Mouse (Mus musculus): ENCODE measurements at regions not wholly inside any gene's neighbourhood (a gene's known extent, or its start where the extent isn't known, plus 50 kb on each side); places are given as distances from the start of the nearest gene placed in this dataset.
A peak's percentile ranks its signal among the peaks of the same experiment; 100 is the strongest.

GRCm38 (mm10) chr8:60372681-60373398 is 130.2 kb downstream of the Gm10283 start:
- no peak for DNase-seq (ENCODE audit: low spot score)

GRCm38 (mm10) chr8:60348291-60348690 is 154.7 kb downstream of the Gm10283 start:
- DNase-seq (ENCODE audit: low spot score) = peak; percentile 50

- peak; percentile 14 for DNase-seq (ENCODE audit: low spot score)
Observed at GRCm38 (mm10) chr8:60345830-60346420, 157.1 kb downstream of the Gm10283 start.

DNA sequence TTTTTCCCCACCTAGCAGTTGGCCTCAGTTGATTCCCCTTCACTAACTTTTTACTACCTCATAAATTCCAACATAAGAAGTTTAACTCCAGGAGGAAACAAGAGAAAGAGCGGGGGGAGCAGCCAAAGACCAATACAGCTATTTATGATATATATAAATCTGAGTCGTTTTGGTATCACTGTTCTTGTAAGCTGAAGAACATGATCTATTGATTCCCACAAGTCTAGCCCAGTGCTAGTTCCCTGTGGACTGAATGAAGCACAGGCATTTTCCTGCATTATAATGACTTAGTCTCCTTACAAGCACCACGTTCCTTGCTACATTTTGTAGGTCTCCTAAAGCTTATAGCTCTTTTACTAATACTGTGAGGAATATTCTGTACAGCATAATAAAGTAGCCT is 187.5 kb downstream of the Gm10283 start:
- no peak for DNase-seq (ENCODE audit: low spot score)

- no peak for DNase-seq (ENCODE audit: low spot score)
Observed at GRCm38 (mm10) chr8:60313977-60314854, 188.8 kb downstream of the Gm10283 start.

DNA sequence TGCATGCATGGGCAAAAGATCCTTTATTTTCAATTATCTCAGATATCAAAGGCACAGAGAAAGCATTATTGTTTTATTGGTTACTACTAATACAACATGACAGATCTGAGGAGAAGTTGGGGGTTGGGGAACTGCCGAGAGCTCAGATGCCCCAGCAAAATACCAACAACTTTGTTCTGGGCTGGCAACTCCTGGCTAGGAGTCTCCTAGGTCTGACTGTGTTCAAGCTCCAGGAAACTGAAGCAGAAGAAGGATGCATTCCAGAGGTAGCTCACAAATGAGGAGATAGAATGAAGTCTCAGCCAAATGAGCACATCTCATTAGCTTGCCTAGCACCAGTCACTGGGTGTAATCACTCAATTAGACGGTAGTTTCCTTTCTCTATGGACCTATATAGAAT is 192.9 kb downstream of the Gm10283 start:
- no peak for DNase-seq (ENCODE audit: low spot score)

GRCm38 (mm10) chr8:60301282-60301681 is 201.7 kb downstream of the Gm10283 start:
- no peak for DNase-seq (ENCODE audit: low spot score)

- no peak for DNase-seq (ENCODE audit: low spot score)
Observed at GRCm38 (mm10) chr8:60277211-60277801, 225.7 kb downstream of the Gm10283 start.

DNA sequence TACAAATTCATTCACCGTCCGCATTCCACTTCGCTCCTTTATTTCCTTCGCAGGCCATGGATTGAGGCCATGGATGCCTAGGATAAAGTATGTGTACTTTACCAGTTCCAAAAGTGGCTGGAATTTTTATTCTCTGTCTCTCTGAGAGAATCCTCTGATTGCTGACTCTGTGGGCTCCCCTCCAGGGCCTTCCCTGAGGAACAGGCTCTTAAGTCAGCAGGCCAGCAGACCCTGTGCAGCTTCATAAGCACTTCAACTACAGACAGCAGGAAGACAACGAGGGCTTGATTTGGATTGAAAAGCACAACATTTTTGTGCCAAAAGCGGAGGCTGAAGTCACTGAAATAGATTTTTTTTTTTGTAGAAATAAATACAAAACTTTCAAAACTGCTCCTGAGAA is 252.7 kb downstream of the Gm10283 start:
- no peak for DNase-seq (ENCODE audit: low spot score)

DNA sequence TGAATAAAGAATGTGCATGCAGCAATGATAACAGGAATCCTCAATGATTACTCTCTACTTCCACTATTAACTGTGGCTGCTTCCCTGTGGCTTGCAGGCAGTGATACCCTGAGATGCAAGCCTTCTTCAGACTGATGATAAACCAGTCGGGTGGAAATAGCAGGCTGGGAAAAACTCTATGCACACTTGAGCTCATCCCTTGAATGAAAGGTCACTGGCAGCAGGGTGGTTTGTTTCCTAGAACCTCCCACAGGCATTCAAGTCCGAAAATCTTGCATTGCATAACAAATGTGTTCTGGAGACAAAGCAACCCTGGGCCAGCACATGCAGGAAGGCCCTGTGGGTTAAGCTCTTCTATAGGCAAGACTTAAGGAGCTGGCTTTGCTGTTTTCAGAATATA is 253.3 kb downstream of the Gm10283 start:
- DNase-seq (ENCODE audit: low spot score) = peak; percentile 26

DNA sequence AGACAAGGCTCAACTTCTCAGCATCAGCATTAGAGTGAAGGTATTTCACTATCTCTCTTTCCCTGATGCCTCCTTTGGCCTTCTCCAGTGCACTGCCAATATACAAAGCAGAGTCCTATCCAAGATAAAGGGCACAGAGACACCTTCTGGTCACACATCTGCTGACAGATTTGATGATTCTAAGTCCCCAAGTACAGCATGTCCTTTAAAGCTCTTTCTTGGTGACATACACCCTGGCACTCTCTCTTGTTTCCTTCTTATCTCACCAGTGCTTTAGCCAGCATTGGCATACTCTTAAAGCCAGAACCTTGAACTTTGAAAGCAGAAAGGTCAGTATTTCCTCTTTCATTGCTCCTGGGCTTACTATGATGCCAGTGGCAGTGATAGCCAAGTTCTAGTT is 255.4 kb downstream of the Gm10283 start:
- no peak for DNase-seq (ENCODE audit: low spot score)

DNA sequence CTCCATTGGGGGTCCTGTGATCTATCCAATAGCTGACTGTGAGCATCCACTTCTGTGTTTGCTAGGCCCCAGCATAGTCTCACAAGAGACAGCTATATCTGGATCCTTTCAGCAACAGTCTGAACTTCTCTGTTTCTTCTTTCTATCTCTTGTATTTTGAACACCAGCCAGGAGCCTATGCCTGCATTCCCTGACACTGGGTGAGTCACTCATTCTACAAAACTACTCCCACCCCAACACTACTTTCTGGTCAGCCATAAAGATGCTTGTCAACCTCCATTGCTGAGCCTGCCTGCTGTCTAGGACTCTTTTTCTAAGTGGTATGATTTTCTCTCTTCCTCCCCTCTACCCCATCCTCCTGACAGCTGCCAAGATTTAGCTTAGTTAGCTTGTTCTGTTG is 261.6 kb downstream of the Gm10283 start:
- no peak for DNase-seq (ENCODE audit: low spot score)

DNA sequence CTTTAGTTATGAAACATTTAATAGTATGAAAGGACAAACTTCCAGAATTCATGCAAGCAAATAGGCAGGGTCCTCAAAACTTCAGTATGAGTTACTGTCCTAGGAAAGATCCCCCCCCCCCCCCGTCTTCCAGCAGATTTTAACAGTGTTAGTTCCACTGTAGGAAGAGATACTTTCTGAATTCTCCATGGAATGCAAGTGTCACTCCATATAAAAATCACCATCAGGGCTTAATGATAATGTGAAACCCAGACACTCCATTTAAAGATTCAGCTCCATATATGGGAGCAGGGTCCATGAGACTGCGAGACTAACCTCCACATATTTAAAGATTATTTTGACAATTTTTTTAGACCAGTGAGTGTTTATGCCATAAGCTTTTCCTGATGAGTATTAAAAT is 282.1 kb downstream of the Gm10283 start:
- DNase-seq (ENCODE audit: low spot score) = no peak

DNA sequence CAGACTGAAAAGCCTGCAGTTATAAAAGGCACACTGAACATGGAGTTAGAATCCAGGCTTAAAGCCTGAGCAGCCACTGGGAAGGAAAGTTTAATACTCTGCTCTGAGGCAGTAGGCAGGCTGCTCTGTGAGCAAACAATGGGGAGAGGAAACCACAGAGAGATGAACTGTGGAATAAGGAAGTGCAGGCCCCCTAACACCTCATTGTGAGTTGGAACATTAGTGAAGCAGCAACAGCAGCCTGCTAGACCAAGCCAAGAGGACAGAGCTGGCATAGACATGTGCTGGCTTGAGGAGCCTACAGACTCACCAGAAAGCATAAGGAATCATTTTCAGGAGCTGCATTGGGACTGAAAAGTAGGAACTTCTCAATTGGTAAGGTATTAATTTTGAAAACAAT is 307.4 kb downstream of the Gm10283 start:
- no peak for DNase-seq (ENCODE audit: low spot score)

DNA sequence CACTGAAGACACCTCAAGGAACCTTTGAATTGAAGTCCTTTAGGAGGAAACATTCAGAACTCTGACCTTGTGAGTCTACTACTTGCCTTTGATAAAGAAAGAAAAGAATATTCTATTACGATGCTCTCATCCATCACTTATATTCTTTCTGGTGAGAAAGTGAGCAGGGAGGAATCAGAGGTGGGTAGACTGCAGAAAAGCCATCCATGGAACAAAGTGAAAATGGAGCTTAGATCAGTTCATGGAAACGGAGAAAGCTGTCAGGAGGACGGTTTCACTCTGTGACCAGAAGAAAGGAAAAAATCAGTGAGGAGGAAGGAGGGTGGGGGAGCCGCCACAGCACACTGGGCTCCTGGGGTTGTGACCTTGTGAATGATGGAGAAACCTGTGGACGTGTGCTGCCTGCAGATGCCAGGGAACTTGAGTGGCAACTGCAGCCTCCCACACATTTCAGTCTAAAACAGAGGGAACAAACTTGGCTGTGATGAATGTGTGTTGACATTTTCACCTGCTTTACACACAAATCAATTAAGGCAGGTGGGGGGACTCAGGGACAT is 335.2 kb downstream of the Gm10283 start:
- peak; percentile 3 for DNase-seq (ENCODE audit: low spot score)

All from embryo, embryonic 10.5 days (tissue).